Mouse (Mus musculus) testis, adult 2 months (tissue): ENCODE measurements around the gene Apobec4.

ENCODE experiments used
- CTCF ChIP-seq: fragments of 200-500 bp; IDR thresholded peaks from 2 replicates; pipeline ENCODE4 v1.5.1; 2012; ENCODE audit warnings: low read depth, mild to moderate bottlenecking, inconsistent platforms, low read length, moderate library complexity; ENCODE audit not compliant: control insufficient read depth, insufficient read depth, insufficient replicate concordance
- POLR2A ChIP-seq: fragments of 200-500 bp; IDR thresholded peaks from 2 replicates; pipeline ENCODE4 v1.6.1; 2012; ENCODE audit warnings: low read depth, mild to moderate bottlenecking, inconsistent platforms, low read length, moderate library complexity; ENCODE audit not compliant: control insufficient read depth

GRCm38 (mm10) chr1:152767749-152768488 lies 17.6 kb downstream of the Apobec4 start:
- no peak for TF ChIP-seq CTCF
- TF ChIP-seq POLR2A: no peak
